Mouse (Mus musculus) lung, adult 2 months (tissue): ENCODE data around the gene 5730596B20Rik. TPM values are rescaled to one million over a fixed set of nuclear protein-coding genes. Genes with fewer than 3 reads are reported as not detected.

Experiments used
- DNase-seq: peaks from one replicate; pipeline ENCODE4 v3.0.0; 2022
- H3K4me1 ChIP-seq: fragments of 200-500 bp; 2 replicates; pipeline ENCODE4 v1.6.1; 2011; ENCODE audit warnings: low read length; ENCODE audit not compliant: control insufficient read depth, insufficient read depth
- H3K4me3 ChIP-seq: fragments of 200-500 bp; replicated peaks from 2 replicates; pipeline ENCODE3; 2011; ENCODE audit warnings: low read depth, mild to moderate bottlenecking, control low read depth, low read length; ENCODE audit errors: extremely low read depth
- CTCF ChIP-seq: fragments of 200-500 bp; IDR thresholded peaks from 2 replicates; pipeline ENCODE4 v1.5.1; 2011; ENCODE audit warnings: mild to moderate bottlenecking, low read length, control low read depth; ENCODE audit not compliant: insufficient read depth
- POLR2A ChIP-seq: fragments of 200-500 bp; IDR thresholded peaks from 2 replicates; pipeline ENCODE4 v1.6.1; 2011; ENCODE audit warnings: low read depth, mild to moderate bottlenecking, control low read depth, low read length, borderline replicate concordance; ENCODE audit errors: extremely low read depth
- WGBS: fragments of 180-500 bp; shearing (Covaris S2); methylation state at CpG from one replicate; pipeline ENCODE4 v1.1.7; 2018; 5-methylcytosine and 5-hydroxymethylcytosine counted together
- polyA plus RNA-seq: library from polyadenylated mRNA; depleted of rRNA; stranded (reverse); fragments of >200 nt; gene quantifications from 2 replicates; pipeline ENCODE4 v1.2.3, GENCODE M21; 2012

5730596B20Rik gene
- polyA plus RNA-seq, 1 experiment, result 0.26 TPM

DNA sequence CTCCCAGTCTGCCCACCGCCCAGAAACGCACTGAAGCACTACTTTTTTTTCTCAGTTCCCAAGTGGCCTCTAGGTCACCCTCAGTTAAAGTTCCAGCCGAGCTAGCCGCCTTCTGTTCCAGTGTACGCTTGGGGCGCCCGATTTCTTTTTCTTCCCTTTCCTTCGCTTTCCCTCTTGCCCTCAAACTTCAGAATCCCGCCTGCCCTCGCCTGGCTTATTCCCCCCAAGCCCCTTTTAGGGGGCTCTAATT is 25.7 kb downstream of the 5730596B20Rik start:
- WGBS, result 9% methylated on average over 10 of the region's 10 CpGs
- no peaks in the 10 kb centered on the region for H3K4me1 ChIP-seq
- no peak for DNase-seq
- TF ChIP-seq CTCF (no peak), POLR2A (no peak)
- H3K4me3 ChIP-seq, result peak overlapping the region; percentile 94

DNA sequence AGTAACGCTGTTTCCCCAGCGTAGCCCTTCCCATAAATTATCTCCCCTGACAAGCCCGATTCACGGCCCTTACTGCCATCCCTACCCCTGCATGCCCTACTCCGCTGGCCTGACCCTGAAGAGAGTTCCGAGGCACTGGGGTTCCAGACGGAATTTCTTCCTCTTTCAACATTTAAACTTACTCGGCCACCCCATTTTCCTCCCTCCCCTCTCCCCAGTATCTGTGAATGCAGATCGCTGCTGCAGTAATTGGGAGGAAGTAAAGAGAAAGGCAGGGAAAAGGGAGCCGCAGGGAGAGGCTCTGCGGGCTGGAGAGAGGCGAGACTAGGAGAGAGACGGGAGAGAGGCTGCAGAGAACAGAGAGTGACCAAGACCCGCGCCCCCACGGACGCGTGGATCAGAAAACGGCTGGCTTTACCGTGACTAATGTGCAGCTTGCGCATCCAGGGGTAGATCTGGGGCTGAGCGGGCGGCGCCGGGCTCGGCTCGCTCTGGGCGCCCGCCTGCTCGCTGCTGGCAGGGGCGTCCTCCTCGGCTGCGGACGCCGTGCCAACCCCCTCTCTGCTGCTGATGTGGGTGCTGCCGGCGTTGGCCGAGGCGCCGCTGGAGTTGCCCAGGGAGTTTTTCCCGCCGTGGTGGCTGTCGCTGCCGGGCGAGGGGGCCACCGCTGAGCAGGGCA is 26.2 kb downstream of the 5730596B20Rik start:
- Histone ChIP-seq H3K4me3 (peak overlapping the region; percentile 94), H3K4me1 (no peaks in the 10 kb centered on the region)
- WGBS, result 12% methylated on average over 46 of the region's 46 CpGs
- TF ChIP-seq CTCF (no peak), POLR2A (peak; percentile 4; the same call in 1 of the 2 replicates)
- no peak for DNase-seq

DNA sequence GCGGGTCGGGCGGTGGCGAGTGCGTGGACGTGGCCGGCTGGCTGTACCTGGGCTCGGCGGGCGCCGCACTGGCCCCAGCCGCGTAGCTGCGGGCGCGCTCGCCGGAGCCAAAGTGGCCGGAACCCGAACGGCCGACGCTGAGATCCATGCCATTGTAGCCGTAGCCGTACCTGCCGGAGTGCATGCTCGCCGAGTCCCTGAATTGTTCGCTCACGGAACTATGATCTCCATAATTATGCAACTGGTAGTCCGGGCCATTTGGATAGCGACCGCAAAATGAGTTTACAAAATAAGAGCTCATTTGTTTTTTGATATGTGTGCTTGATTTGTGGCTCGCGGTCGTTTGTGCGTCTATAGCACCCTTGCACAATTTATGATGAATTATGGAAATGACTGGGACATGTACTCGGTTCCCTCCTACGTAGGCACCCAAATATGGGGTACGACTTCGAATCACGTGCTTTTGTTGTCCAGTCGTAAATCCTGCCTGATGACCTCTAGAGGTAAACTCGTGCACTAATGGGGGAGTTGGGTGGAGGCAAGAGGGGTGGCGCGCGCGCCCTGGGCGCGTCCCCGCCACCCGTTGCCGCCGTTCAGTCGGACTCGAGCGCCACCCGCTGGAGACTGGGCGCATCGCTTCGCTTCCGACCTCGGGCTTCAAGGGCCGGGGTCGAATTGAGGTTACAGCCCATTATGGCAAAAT is 26.9 kb downstream of the 5730596B20Rik start, which contains the start of gene Hoxa5:
Gene Hoxa5 (minus strand): TSS at position 538 of the 703 bp plus-strand sequence.
- peak; percentile 75 for DNase-seq
- Histone ChIP-seq H3K4me3 (peak within 1 kb of the TSS; percentile 94), H3K4me1 (peaks cover 3% of the 10 kb centered on the region; the same call in 1 of the 2 replicates)
- peak; percentile 66 for TF ChIP-seq CTCF
- 0 out of 2 replicates have a peak, but pooled peaks have one; percentile 40 for TF ChIP-seq POLR2A
- WGBS, result 11% methylated on average over 65 of the region's 65 CpGs

DNA sequence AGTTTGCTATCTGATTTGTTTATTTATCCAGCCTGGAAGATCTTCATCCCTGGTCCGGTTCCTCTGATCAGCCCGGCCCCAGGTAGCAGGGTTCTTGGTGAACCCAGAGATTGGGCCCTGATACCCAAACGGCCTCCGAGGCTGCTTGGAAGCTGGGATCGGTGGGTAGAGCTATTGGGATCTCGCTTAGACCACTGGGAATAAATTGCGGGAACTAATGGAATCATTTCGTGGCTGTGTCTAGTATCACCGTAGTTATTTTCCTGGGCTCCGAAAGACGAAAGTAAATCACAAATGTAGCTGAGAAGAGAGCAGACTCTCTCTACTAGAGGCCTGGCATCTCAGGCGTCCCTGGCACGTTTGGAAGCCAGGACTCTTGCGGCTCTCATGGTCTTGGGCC is 27.9 kb downstream of the 5730596B20Rik start:
- Histone ChIP-seq H3K4me3 (no peak overlapping the region), H3K4me1 (peaks cover 3% of the 10 kb centered on the region; the same call in 1 of the 2 replicates)
- TF ChIP-seq POLR2A (no peak), CTCF (no peak)
- WGBS, result 47% methylated on average over 14 of the region's 14 CpGs
- DNase-seq, result no peak

DNA sequence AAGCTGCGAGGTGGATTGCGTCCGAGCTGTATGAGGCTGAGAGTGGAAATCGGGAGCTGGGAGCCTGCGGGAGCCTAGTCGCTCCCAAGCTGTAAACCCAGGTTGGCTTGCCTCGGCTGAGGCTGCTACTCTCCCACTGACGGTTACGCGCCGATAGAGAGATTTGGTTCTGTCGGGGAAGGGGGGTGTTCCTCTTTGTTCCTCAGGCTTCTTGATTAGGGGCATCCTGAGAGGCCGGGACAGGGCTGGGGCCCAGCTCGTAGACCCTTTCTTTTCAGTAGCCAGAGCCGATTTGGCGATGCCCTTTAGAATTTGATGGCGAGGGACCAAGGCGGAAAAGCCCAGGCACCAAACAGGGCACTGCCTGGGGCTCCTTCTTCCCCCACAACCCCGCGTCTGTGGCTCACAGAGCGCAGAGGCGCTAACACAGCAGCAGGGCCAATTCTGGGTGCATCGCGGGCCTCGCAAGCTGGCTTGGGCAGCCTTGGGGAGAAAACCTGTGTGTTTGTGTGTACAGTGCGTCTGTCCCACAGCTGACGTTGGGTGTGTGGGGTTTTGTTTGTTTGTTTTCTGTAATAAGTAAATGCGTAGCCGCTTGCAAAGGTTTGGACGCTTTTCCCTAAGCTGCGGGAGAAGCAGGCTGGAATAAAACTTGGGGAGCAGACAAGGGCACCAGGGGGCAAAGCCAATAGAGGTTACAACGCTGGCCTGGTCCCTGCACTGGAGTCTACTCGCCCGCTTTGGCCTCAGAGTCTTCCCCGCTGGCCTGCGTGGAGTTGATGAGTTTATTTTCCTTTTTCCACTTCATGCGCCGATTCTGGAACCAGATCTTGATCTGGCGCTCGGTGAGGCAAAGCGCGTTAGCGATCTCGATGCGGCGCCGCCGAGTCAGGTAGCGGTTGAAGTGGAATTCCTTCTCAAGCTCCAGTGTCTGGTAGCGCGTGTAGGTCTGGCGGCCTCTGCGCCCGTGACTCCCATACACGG is 28.6 kb downstream of the 5730596B20Rik start:
- no peak for TF ChIP-seq POLR2A
- TF ChIP-seq CTCF, result no peak
- no peak overlapping the region for H3K4me3 ChIP-seq
- peaks cover 3% of the 10 kb centered on the region; the same call in 1 of the 2 replicates for H3K4me1 ChIP-seq
- WGBS, result 54% methylated on average over 55 of the region's 55 CpGs
- DNase-seq, result no peak

DNA sequence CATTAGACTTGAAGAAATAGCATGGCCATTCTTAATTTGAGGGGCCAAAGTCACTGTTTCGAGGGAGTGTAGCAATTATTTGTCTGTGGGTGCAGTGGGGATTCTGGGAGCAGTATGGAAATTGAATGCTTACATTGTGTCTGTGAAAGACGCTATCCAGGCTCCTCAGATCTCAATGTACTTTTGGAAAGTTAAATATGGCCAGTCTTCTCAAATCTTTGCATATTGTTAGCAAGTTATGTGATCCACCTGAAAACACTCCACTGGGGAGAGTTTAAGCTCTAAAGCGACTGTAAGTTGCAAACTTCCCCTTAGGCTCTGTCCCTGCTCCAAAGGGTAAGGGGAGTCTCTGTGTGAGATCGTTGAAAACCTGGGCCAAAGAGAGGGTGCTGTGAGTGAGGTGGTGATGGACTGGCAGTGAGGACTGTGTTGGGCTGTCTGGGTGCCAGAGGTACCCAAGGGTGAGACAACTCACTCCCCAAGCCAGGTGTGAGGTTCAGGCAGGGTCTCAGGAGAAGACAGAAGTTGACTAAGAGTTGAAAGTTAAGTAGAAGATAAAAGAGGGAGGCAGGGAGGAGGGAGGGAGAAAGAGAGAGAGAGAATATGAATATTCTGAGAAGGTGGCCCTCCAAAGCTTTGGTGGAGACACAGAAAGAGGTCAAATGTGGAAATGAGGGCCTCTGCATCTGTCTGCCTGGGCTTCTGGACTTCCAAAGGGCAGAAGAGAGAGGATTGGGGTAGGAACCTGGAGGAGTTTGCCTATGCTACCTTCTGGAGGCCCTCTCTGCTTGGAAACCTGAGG is 29.8 kb downstream of the 5730596B20Rik start:
- WGBS, result 53% methylated on average over 4 of the region's 4 CpGs
- no peak overlapping the region for H3K4me3 ChIP-seq
- no peak for DNase-seq

DNA sequence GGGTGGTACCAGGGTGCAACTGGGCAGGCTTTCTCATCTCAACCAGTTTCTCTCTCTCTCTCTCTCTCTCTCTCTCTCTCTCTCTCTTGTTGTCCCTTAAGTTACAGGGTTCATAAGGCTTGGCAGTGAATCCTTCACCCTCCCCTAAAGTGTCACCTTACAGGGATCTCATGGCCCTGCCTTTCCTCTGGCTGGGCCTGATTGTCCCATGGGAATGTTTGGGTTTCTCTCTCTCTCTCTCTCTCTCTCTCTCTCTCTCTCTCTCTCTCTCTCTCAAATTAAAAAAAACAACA is 30.3 kb downstream of the 5730596B20Rik start:
- Histone ChIP-seq H3K4me3 (no peak overlapping the region), H3K4me1 (peaks cover 8% of the 10 kb centered on the region)
- DNase-seq, result no peak
- TF ChIP-seq CTCF (no peak), POLR2A (no peak)

More for the DNA sequence above, 29.8 kb downstream of the 5730596B20Rik start:
- TF ChIP-seq CTCF, result no peak
- no peak for TF ChIP-seq POLR2A
- peaks cover 6% of the 10 kb centered on the region; the same call in 1 of the 2 replicates for H3K4me1 ChIP-seq

DNA sequence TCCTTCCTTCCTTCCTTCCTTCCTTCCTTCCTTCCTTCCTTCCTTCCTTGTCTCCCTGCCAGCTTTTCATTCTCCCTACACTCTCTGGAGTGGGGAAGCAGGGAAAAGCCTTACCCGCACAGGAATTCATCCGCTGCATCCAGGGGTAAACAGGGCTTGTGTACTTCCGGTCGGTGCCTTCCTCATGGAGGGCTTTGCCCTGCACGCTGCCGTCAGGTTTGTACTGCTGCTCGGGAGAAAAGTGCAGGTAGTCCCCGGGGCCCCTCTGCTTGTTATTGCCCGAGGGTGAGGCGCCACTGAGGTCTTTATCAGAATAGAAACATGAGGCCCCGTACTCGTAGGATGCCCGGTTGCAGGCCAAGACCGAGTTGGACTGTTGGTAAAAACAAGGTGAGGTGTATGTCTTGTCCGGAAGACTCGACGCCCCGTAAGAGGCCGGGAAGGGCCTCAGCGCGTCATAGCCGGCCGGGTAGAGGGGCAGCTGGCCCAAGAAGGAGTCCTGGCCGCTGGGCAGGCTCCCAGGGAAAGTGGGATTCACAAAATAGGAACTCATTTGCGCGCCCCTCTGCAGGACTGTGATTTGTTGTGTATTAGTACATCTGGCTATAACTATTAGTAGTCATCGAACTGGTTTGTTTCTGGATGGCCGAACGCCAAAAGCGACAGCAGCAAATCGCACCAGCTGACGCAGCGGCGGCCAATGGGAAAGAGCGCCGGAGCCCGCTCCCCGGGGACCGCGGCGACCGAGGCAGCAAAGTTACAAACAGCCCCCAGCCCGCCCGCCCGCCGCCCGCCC is 31.0 kb downstream of the 5730596B20Rik start, which contains the start of gene Hoxa6:
Gene Hoxa6 (minus strand): TSS at position 651 of the 796 bp plus-strand sequence.
- Histone ChIP-seq H3K4me1 (peaks cover 12% of the 10 kb centered on the region), H3K4me3 (peak within 1 kb of the TSS; percentile 50)
- DNase-seq, result no peak
- 13% methylated on average over 47 of the region's 47 CpGs for WGBS
- no peak for TF ChIP-seq CTCF
